Mouse (Mus musculus): ENCODE measurements at regions not wholly inside any gene's neighbourhood (a gene's known extent, or its start where the extent isn't known, plus 50 kb on each side); places are given as distances from the start of the nearest gene placed in this dataset.
A peak's percentile ranks its signal among the peaks of the same experiment; 100 is the strongest.

GRCm38 (mm10) chr17:77096836-77097235 lies 1103.2 kb upstream of the Crim1 start:
- DNase-seq (ENCODE audit: low spot score in 2 of 2), result peak; percentile 4 to 10

GRCm38 (mm10) chr17:77099040-77099589 lies 1100.9 kb upstream of the Crim1 start:
- no peak for DNase-seq (ENCODE audit: low spot score in 2 of 2)

DNA sequence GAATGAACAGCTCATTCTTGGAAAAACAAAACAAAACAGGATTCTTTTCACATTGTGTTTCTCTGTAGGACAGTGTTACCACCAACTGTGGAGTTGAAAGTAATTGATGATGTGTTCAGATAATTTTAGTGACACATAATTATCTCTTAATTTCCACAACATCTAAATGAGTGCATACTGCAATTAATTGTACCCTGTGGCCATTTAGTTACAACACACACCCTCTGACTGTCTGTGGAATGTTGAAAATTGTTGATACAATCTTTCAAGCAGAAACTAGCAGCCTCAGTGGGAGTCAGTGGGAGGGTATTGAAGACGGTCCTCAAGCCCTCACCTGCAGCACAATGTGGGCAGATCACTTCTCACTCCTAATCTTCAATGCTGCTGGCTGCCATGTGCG lies 1084.1 kb upstream of the Crim1 start:
- DNase-seq (ENCODE audit: low spot score in 2 of 2), result no peak

DNA sequence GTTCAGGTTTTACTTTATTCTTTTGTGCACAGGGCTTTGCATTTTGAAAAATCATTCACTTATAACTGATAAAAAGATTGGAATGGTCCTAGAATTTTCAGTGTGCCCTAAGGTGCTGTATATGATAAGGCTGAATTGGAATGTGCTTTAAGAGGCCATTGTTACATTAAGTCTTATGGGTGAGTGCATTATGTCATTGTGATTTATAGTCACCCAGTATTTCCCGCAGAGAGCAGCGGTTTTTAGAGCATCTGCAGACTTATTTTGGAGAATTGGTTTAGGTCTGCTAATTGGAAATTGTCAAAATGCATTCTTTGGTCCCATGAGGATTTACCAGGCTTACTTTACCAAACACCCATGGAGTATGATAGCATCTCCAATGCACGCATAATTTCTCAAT lies 1083.1 kb upstream of the Crim1 start:
- DNase-seq (ENCODE audit: low spot score in 2 of 2), result no peak

DNA sequence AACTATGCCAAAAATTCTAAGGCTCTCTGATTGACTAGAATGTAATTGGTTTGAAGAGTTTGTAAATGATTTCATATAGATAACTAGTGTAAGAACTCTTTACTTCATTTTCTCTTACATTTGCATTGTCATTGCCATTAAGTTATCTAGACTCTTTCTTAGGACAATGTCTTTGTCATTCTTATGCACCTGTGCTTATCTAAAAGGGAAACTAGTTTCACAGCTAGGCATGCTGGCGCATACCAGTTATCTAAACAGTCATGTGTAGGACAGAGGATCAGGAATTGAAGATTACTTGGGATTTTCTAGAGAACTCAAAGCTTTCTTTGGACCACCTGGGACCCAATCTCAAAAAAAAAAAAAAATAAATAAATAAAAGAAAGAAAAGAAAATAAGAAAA lies 1081.6 kb upstream of the Crim1 start:
- DNase-seq (ENCODE audit: low spot score in 2 of 2), result no peak

DNA sequence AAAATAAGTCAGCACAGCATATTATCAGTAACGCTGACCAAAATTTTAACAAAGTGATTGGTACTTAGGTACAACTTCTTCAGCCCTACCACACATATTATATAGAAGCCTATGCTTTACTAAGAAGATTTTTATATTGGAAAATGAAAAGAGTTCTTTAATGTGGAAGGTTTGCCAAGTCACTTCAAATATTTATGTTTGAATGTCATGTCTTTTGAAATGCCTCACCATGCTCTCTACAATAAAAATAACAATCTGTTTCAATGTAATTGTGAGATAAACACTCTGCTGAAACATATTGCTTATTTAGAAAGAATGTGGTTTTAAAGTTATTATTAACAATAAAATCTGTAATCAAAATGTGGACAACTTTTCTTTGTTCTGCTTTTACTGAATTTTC lies 1073.0 kb upstream of the Crim1 start:
- no peak for DNase-seq (ENCODE audit: low spot score in 2 of 2)

Measured in right cerebral cortex, postnatal 36 days (tissue).